Mouse (Mus musculus) megakaryocyte, embryonic 14.5 days (primary cell): ENCODE measurements at regions not wholly inside any gene's neighbourhood (a gene's known extent, or its start where the extent isn't known, plus 50 kb on each side); places are given as distances from the start of the nearest gene placed in this dataset.

Source experiments
- FLI1 ChIP-seq: IDR thresholded peaks from 2 replicates; pipeline ENCODE4 v1.6.1; 2012; ENCODE audit warnings: low read length, inconsistent platforms, mixed read lengths
- GATA1 ChIP-seq: IDR thresholded peaks from 3 replicates; pipeline ENCODE4 v1.6.1; 2012; ENCODE audit warnings: mixed read lengths, low read length, inconsistent platforms, borderline replicate concordance

DNA sequence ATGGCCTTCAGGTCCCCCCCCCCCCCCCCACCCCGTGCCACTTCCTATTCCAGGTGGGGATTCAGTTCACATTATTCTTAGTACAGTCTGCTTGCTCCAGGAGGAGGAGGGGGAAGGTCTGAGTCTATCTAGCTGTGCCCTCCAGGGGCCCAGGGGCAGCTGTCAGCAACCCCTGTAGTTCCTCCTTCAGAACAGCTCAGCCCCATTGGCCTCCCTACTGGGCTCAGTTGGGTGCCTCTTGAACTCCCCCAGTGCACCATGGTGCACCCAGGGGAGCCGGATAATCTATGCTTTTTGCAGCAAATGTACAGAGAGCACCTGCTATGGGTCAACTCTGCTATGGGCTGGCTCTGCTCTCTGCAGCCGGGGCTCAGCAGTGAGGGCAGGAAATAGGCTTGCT, 204.8 kb downstream of the 4933412E24Rik start:
- no peak for TF ChIP-seq GATA1
- no peak for TF ChIP-seq FLI1
